Mouse (Mus musculus): ENCODE data around the gene Trim24. TPM values are rescaled to one million over a fixed set of nuclear protein-coding genes. Genes with fewer than 3 reads are reported as not detected.
"Not testable (repeated sequence)": the region's sequence is repeated elsewhere in the genome, so short reads cannot be mapped to it uniquely, and the experiment has no call there.

Gene Trim24
- 30.9 and 32.6 TPM in 2 replicates for polyA plus RNA-seq (2016; fragmentation: Nextera tagmentation; extraction: Ambion mirVana)

DNA sequence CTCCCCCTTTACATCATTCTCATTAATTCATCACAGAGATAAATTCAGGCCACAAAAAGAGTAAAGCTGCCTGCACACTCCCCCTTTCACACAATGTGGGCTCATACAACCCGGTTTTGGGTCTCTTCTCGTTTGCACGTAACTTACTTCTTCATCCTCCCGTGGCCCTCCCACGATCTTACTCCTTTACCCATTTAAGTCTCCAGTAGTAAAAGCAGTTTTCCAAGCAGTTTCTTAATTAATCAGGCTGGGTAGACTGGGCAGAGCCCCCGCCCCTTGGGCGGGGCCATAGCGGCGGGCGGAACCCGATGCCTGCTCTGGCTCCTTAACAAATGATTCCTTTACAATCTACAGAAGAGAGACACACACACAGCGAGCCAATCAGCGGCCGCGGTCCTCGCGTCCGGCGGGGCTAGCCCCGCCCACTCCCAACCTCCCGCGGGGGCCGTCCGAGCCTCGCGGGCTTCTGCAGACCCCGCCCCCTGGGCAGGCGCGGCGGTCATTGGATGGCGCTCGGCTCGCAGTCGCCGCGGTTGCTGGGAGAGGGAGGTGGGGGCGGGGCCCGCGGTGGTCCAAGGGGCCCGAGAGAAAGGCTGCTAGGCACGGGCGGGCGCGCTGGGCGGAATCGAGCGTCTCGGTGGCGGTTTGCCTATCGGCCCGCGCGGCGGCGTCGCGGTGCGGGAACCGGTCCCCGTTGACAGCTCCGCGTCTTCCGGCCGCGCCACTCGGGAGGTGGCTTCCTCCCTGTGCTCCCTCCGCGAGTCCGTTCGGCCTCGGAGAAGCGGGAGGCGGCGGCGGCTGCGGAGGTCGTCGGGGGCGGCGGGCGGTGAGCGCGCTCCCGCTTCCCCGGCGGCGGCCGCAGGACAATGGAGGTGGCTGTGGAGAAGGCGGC is at the start of gene Trim24:
Trim24 (plus strand) TSS at position 567 of the 892 bp plus-strand sequence.
- H3K4me2 ChIP-seq = peak within 1 kb of the TSS; percentile 48
- ATAC-seq (ENCODE audit: low FRiP score) = peak; percentile 98
- no peaks in the 10 kb centered on the region for H3K27me3 ChIP-seq
- WGBS = under 1% methylated on average over 72 of the region's 89 CpGs
- peak within 1 kb of the TSS; percentile 95 for H3K9ac ChIP-seq
- peak within 1 kb of the TSS; percentile 99 for H3K27ac ChIP-seq
- peaks cover 33% of the 10 kb centered on the region for H3K9me3 ChIP-seq
- no peaks in the 10 kb centered on the region for H3K4me1 ChIP-seq
- peaks cover 19% of the 10 kb centered on the region for H3K36me3 ChIP-seq (replicated peaks)
- peak within 1 kb of the TSS; percentile 92 for H3K4me3 ChIP-seq (replicated peaks)

DNA sequence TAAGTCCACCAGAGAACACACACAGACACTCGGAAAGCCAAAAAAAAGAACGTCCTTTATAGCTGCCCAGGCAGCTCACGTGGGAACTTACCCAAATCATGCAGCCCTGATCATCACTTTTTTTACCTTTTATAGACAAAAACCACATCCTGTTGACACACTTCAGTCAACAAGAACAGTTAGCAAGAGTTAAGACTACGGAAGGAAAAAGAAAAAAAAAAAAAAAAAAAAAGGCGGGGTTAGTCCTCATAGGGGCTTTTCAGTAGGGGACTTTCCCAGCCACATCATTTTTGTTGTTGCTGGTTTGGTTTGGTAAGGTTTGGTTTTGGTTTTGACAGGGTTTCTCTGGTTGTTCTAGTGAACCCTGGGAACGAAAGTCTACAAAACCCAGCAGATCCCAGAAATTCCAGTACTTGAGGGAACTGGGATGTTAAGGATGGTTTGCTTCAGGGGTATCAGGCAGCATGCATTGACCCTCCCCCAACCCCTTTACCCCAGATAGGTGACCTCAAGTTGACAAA is 49.0 kb upstream of the Trim24 start:
- Histone ChIP-seq H3K4me1 (no peaks in the 10 kb centered on the region), H3K4me3 (replicated peaks) (no peak overlapping the region), H3K27ac (no peak overlapping the region), H3K36me3 (replicated peaks) (no peaks in the 10 kb centered on the region), H3K4me2 (no peak overlapping the region), H3K27me3 (no peaks in the 10 kb centered on the region), H3K9me3 (no peaks in the 10 kb centered on the region), H3K9ac (no peak overlapping the region)
- ATAC-seq (ENCODE audit: low FRiP score) = no peak
- WGBS = 85% methylated on average over 5 of the region's 6 CpGs

- 86% methylated on average over 2 of the region's 2 CpGs for WGBS
- no peaks in the 10 kb centered on the region for H3K36me3 ChIP-seq (replicated peaks)
- H3K4me3 ChIP-seq (replicated peaks) = no peak overlapping the region
- no peaks in the 10 kb centered on the region for H3K4me1 ChIP-seq
- no peak overlapping the region for H3K4me2 ChIP-seq
- H3K27me3 ChIP-seq = no peaks in the 10 kb centered on the region
- no peak overlapping the region for H3K27ac ChIP-seq
- no peak for ATAC-seq (ENCODE audit: low FRiP score)
- no peak overlapping the region for H3K9ac ChIP-seq
- H3K9me3 ChIP-seq = no peaks in the 10 kb centered on the region
These were observed 48.2 kb upstream of the Trim24 start for GRCm38 (mm10) chr6:37822390-37822789.

- ATAC-seq (ENCODE audit: low FRiP score) = no peak
- 83% methylated on average over 4 of the region's 4 CpGs for WGBS
- no peaks in the 10 kb centered on the region for H3K9me3 ChIP-seq
- H3K4me3 ChIP-seq (replicated peaks) = no peak overlapping the region
- H3K27ac ChIP-seq = no peak overlapping the region
- no peak overlapping the region for H3K4me2 ChIP-seq
- H3K9ac ChIP-seq = no peak overlapping the region
- no peaks in the 10 kb centered on the region for H3K4me1 ChIP-seq
- H3K36me3 ChIP-seq (replicated peaks) = no peaks in the 10 kb centered on the region
- H3K27me3 ChIP-seq = no peaks in the 10 kb centered on the region
These were observed 46.9 kb upstream of the Trim24 start for GRCm38 (mm10) chr6:37823731-37824130.

DNA sequence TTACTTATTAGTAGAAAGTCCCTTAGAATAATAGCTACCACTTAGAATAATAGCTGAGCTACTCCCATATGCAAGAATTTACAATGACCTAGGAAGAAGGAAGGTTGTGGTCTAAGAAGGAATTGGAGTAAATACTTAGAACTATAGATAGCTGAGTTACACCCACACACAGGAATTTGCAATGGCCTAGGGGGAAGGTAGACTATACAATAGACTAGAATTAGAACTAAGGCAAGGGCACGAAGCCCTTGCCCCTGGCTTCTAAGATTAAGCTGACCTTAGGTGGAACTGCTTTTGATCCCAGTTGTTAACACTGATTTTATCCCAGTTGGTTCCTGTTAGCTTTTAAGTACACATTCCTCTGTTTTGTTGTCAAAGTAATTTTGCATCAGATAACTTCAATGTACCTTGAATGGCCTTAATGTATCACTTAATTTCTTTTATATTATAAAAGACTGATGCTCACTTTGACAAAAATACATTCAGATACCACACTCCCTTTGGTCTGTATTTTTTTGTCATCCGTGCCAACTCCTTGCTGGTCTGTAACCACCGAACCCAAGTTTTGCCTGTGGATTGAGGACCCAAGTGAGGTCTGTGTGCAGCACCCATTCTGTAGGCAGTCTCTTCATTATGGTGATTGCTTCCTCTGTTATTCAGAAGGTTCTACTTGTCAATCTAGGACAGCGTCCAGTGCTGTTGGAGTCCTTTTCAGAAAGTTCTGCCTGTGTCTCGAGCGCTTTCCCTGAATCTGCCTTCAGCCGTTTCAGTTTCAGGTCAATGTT is 45.1 kb upstream of the Trim24 start:
- H3K36me3 ChIP-seq (replicated peaks); ATAC-seq (ENCODE audit: low FRiP score); H3K9ac ChIP-seq; H3K4me1 ChIP-seq; H3K4me2 ChIP-seq; H3K27me3 ChIP-seq; H3K9me3 ChIP-seq; H3K4me3 ChIP-seq (replicated peaks); H3K27ac ChIP-seq: not testable (repeated sequence)
- WGBS = 88% methylated on average over 7 of the region's 7 CpGs

- no peaks in the 10 kb centered on the region for H3K4me1 ChIP-seq
- no peaks in the 10 kb centered on the region for H3K27me3 ChIP-seq
- H3K27ac ChIP-seq = no peak overlapping the region
- ATAC-seq (ENCODE audit: low FRiP score) = no peak
- H3K36me3 ChIP-seq (replicated peaks) = no peaks in the 10 kb centered on the region
- H3K9ac ChIP-seq = no peak overlapping the region
- H3K9me3 ChIP-seq = no peaks in the 10 kb centered on the region
- H3K4me3 ChIP-seq (replicated peaks) = no peak overlapping the region
- WGBS = 88% methylated on average over 3 of the region's 3 CpGs
- H3K4me2 ChIP-seq = no peak overlapping the region
These were observed 41.7 kb upstream of the Trim24 start for GRCm38 (mm10) chr6:37828955-37829354.

- Histone ChIP-seq H3K27me3 (no peaks in the 10 kb centered on the region), H3K4me3 (replicated peaks) (no peak overlapping the region), H3K36me3 (replicated peaks) (no peaks in the 10 kb centered on the region), H3K4me2 (no peak overlapping the region), H3K4me1 (no peaks in the 10 kb centered on the region), H3K9me3 (no peaks in the 10 kb centered on the region), H3K27ac (no peak overlapping the region), H3K9ac (no peak overlapping the region)
- no peak for ATAC-seq (ENCODE audit: low FRiP score)
These were observed 41.0 kb upstream of the Trim24 start for GRCm38 (mm10) chr6:37829631-37830030.

GRCm38 (mm10) chr6:37833691-37834090 is 36.9 kb upstream of the Trim24 start:
- Histone ChIP-seq H3K4me2 (no peak overlapping the region), H3K4me3 (replicated peaks) (no peak overlapping the region), H3K9ac (no peak overlapping the region), H3K27ac (no peak overlapping the region), H3K36me3 (replicated peaks) (no peaks in the 10 kb centered on the region), H3K27me3 (no peaks in the 10 kb centered on the region), H3K9me3 (no peaks in the 10 kb centered on the region), H3K4me1 (no peaks in the 10 kb centered on the region)
- no peak for ATAC-seq (ENCODE audit: low FRiP score)
- WGBS = 92% methylated on average over 1 of the region's 1 CpGs

DNA sequence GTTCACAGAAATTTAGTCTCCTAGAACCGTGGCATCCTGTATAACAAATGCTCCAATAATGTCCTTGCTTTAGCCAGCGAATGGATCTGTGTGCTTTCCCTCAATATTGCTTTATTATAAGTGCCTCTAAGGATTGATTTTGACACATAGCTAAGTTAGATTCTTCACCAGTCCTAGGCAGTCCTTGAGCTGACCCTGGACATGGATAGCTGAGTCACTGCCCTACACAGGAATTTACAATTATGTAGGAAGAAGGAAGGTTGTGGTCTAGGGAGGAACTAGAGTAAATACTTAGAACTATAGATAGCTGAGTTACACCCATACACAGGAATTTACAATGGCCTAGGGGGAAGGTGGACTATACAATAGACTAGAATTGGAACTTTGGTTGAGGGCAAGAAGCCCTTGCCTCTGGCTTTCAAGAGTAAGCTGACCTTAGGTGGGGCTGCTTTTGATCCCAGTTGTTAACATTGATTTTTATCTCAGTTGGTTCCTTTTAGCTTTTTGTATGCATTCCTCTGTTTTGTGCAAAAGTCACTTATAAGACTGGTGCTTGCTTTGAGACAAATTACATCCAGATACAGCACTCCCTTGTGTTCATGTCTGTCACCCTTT is 33.6 kb upstream of the Trim24 start:
- WGBS = 90% methylated on average over 2 of the region's 2 CpGs

DNA sequence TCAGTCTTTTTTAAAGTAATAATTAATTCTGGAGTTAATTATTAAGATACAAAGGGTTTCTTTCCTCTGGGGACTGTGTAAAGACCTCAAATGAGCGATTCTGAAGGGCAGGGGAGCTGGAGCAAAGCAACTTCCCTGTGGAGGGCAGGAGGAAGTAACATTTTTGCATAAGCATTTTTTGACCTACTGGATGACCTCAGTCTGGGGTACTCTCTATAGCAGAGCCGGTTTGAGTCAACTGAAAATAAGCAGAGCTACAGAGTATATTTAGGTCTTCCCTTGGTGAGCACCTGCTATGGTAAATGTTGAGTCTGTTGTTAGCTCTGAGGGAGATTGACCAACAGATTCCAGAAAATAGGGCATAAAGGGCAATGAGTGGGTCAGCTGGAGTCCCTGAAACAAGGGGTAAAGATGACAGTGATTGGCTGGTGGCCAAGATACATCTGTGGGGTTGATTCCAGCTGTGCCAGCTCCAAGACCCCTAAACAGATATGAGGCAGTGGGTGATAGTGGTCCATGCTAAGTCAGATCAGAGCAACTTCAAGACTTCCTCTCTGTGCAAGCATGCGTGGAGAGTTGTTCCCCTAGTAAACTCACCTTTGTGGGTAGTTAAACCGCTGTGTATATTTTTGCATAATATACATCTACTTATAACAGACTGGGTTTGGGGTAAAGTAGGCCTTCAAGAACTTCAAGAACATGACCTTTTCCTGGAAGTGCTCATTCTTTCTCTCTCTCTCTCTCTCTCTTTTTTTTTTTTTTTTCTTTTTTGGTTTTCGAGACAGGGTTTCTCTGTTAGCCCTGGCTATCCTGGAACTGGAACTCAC is 27.6 kb upstream of the Trim24 start:
- Histone ChIP-seq H3K4me2 (no peak overlapping the region), H3K4me1 (no peaks in the 10 kb centered on the region), H3K36me3 (replicated peaks) (no peaks in the 10 kb centered on the region), H3K9ac (no peak overlapping the region), H3K27me3 (no peaks in the 10 kb centered on the region), H3K9me3 (no peaks in the 10 kb centered on the region), H3K4me3 (replicated peaks) (no peak overlapping the region), H3K27ac (no peak overlapping the region)
- ATAC-seq (ENCODE audit: low FRiP score) = no peak
- WGBS = 85% methylated on average over 5 of the region's 5 CpGs

More for the DNA sequence above, 33.6 kb upstream of the Trim24 start:
- H3K4me1 ChIP-seq; H3K9ac ChIP-seq; H3K36me3 ChIP-seq (replicated peaks); H3K27ac ChIP-seq; H3K9me3 ChIP-seq; H3K27me3 ChIP-seq; ATAC-seq (ENCODE audit: low FRiP score); H3K4me2 ChIP-seq; H3K4me3 ChIP-seq (replicated peaks): not testable (repeated sequence)

GRCm38 (mm10) chr6:37843647-37844273 is 26.9 kb upstream of the Trim24 start:
- no peak overlapping the region for H3K4me2 ChIP-seq
- H3K27me3 ChIP-seq = no peaks in the 10 kb centered on the region
- no peak overlapping the region for H3K9ac ChIP-seq
- H3K4me3 ChIP-seq (replicated peaks) = no peak overlapping the region
- H3K9me3 ChIP-seq = 0 out of 2 replicates have a peak, but pooled peaks cover 2% of the 10 kb centered on the region
- 89% methylated on average over 8 of the region's 8 CpGs for WGBS
- no peaks in the 10 kb centered on the region for H3K36me3 ChIP-seq (replicated peaks)
- no peaks in the 10 kb centered on the region for H3K4me1 ChIP-seq
- no peak for ATAC-seq (ENCODE audit: low FRiP score)
- H3K27ac ChIP-seq = no peak overlapping the region
